Mouse (Mus musculus): ENCODE data around the gene Tmem106b. TPM values are rescaled to one million over a fixed set of nuclear protein-coding genes. Genes with fewer than 3 reads are reported as not detected.
A peak's percentile ranks its signal among the peaks of the same experiment; 100 is the strongest.

Gene Tmem106b
- 10 to 100 TPM; 55.5 to 67.6 (median 59.1) TPM for total RNA-seq (2022)

GRCm38 (mm10) chr6:13069302-13070146, at the start of gene Tmem106b:
Gene Tmem106b, plus strand, starts transcription at chr6:13069759.
- DNase-seq (ENCODE audit: low spot score in 2 of 2): peak; percentile 92 to 94

GRCm38 (mm10) chr6:13021245-13022100, 48.1 kb upstream of the Tmem106b start:
- no peak for DNase-seq (ENCODE audit: low spot score in 2 of 2)

GRCm38 (mm10) chr6:13030558-13030957, 39.0 kb upstream of the Tmem106b start:
- no peak for DNase-seq (ENCODE audit: low spot score in 2 of 2)

GRCm38 (mm10) chr6:13030961-13031360, 38.6 kb upstream of the Tmem106b start:
- DNase-seq (ENCODE audit: low spot score in 2 of 2): no peak

DNA sequence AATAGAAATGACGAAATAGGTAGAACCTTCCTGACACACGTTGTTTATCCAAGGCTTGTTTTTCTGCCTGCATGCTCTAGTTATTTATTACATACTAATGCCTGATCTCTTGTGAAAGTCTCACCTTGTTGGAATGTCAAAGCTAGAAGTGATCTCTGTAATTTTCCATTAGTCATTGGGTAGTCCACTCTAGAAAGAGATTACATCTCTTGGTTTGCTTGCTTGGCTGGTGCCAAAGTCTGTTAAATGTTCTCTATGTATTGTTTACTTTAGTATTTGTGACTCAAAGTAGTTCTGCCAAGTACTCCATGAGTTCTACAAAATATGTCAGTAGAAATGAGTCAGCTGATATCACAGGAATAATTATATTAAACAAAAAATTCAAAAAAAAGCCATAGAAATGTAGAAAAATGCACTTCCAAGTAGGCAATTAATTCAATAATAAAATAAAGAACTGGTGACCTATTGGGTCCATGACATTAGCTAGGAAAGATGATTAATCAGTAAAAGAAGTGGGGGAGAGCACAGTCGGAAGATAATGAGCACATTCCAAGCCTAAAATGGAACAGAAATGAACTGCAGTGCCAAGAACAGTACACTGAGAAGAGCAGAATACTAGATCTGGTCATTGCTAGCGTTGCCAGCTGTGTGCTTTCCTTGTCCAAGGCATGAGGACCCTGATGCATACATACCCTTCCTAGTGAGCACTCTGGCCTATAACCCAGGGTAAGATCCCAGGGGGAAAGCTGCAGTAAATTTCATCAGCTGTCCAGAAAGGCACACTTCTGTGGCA, 17.0 kb upstream of the Tmem106b start:
- no peak for DNase-seq (ENCODE audit: low spot score in 2 of 2)

DNA sequence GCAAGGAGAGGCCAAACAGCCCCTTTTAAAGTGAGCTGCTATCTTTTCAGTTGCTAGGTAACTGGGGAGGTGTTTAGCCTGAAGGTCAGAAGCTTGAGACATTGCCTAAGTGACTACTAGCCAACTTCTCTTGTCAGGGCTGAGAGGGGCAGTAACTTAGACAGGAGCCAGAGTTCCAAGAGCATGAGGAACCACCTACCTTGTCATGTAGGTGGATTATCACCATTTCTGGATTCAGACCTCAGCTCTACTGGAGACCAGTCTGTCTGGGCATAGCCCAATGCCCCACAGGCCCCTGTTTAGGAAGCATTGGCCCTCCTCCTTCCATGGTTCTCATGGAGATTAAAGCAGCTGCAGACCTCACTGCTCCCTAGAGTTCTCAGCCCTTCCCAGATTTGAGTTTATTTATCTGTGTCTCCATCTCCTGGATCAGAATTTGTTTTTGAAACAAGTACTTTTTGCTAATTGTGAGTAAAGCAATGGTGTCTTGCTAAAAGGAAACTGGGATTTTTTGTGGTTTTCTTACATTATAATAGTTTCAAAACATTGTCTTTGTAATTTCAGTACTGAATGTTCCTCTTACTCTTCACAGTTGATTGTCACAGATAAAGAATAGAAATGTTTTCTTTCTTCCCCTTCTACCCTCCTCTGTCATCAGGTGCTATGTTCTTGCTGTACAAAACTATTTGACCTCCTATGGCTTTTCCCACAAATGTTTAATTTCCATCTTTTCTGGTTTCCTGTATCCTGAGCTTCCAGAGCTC, 8.1 kb upstream of the Tmem106b start:
- DNase-seq (ENCODE audit: low spot score in 2 of 2): no peak

GRCm38 (mm10) chr6:13062063-13062462, 7.5 kb upstream of the Tmem106b start:
- no peak for DNase-seq (ENCODE audit: low spot score in 2 of 2)

GRCm38 (mm10) chr6:13062691-13063255, 6.8 kb upstream of the Tmem106b start:
- DNase-seq (ENCODE audit: low spot score in 2 of 2): no peak

DNA sequence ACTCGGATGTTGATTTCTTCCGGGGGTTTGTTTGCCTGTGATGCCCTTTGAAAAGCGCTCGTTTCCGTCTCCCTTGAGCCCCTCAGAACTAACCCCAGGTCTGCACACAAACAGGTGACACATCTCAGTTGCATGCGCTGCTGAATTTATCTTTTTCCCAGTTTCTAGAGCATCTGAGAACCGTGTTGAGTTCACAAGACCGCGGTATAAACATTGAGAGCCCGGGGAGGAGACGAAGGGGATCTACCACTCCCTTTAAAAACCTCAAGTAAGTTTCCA, 527 bp downstream of the Tmem106b start:
- no peak for DNase-seq (ENCODE audit: low spot score in 2 of 2)

DNA sequence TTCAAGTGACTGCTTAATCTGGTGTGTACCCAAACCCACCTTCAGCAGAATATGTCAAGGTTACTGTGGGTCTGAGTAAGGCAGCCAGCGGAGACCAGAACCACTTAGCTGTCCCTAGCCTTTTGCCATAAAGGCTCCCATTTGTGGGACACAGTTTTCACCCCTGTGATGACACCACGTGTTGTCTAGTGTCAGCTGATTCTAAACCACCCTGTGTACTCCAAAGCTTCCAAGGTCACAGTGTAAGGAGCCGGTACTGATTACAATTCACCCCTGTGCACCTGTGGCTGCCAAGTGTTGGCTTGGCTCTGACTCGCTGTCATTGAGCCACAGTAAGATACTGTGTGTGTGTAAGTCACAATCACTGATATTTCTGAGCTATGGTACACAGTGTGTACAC, 926 bp downstream of the Tmem106b start:
- DNase-seq (ENCODE audit: low spot score in 2 of 2): peak; percentile 16 to 37

- no peak for DNase-seq (ENCODE audit: low spot score in 2 of 2)
These were observed 3.5 kb downstream of the Tmem106b start for GRCm38 (mm10) chr6:13073036-13073435.

- no peak for DNase-seq (ENCODE audit: low spot score in 2 of 2)
These were observed 4.3 kb downstream of the Tmem106b start for GRCm38 (mm10) chr6:13073876-13074275.

GRCm38 (mm10) chr6:13082881-13083280, 13.3 kb downstream of the Tmem106b start:
- DNase-seq (ENCODE audit: low spot score in 2 of 2): no peak

GRCm38 (mm10) chr6:13096656-13097435, 27.3 kb downstream of the Tmem106b start:
- DNase-seq (ENCODE audit: low spot score in 2 of 2): no peak

- DNase-seq (ENCODE audit: low spot score in 2 of 2): no peak
These were observed 30.6 kb downstream of the Tmem106b start for GRCm38 (mm10) chr6:13100137-13100536.

DNA sequence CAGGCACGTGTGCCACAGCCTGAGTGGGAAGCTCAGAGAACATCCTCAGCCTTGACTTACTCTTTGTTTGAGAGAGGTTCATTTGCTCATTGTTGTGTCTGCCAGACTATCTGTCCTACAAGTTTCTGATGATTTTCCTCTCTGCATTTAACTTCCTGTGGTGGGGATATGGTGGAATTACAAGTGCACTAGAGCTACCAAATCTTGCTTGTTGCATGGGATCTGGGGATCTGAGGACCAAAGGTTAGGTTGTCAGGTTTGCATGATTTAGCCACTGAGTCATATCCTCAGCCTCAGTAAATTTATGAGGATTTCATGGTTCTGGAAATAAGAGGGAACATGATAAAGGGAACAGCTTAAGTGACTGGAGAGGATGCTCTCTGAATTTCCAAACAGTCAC, 39.1 kb downstream of the Tmem106b start:
- DNase-seq (ENCODE audit: low spot score in 2 of 2): no peak

DNA sequence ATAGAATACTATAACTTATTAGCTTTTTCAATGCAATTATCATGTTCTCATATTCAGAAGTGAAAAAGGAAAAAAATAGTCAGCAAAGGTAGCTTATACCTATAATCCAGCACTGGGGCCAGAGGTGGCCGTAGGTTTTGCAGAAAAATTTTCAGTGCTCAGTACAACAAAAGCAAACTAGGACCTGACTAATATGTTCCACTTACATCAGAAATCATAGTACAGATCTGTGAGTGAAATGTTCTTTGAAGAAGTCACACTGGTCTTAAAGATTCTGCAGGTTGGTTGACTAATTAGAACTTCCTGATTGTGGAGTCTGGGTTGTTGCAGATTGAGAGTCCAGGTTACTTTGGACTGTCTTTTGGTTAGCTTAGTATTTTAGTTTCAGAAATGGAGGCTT, 67.7 kb downstream of the Tmem106b start:
- no peak for DNase-seq (ENCODE audit: low spot score in 2 of 2)
